Mouse (Mus musculus) testis, adult 2 months (tissue): ENCODE measurements at regions not wholly inside any gene's neighbourhood (a gene's known extent, or its start where the extent isn't known, plus 50 kb on each side); places are given as distances from the start of the nearest gene placed in this dataset.

Experiments
- H3K27ac ChIP-seq: fragments of 200-500 bp; 2 replicates; pipeline ENCODE4 v1.5.1; 2012; ENCODE audit warnings: low read depth, low read length; ENCODE audit not compliant: control insufficient read depth, insufficient read depth
- H3K27me3 ChIP-seq: fragments of 200-500 bp; 2 replicates; pipeline ENCODE4 v1.6.1; 2012; ENCODE audit warnings: mild to moderate bottlenecking, low read length, moderate library complexity; ENCODE audit not compliant: control insufficient read depth, insufficient read depth
- H3K36me3 ChIP-seq: fragments of 200-500 bp; 2 replicates; pipeline ENCODE4 v1.6.1; 2012; ENCODE audit warnings: mild to moderate bottlenecking, low read length; ENCODE audit not compliant: control insufficient read depth, insufficient read depth
- H3K4me1 ChIP-seq: fragments of 200-500 bp; 2 replicates; pipeline ENCODE4 v1.6.1; 2012; ENCODE audit warnings: low read length; ENCODE audit not compliant: control insufficient read depth, insufficient read depth
- H3K4me3 ChIP-seq: fragments of 200-500 bp; 2 replicates; pipeline ENCODE4 v1.5.1; 2012; ENCODE audit warnings: low read depth, mild to moderate bottlenecking, low read length, moderate library complexity, mixed read lengths; ENCODE audit not compliant: control insufficient read depth
- CTCF ChIP-seq: fragments of 200-500 bp; IDR thresholded peaks from 2 replicates; pipeline ENCODE4 v1.5.1; 2012; ENCODE audit warnings: low read depth, mild to moderate bottlenecking, inconsistent platforms, low read length, moderate library complexity; ENCODE audit not compliant: control insufficient read depth, insufficient read depth, insufficient replicate concordance
- POLR2A ChIP-seq: fragments of 200-500 bp; IDR thresholded peaks from 2 replicates; pipeline ENCODE4 v1.6.1; 2012; ENCODE audit warnings: low read depth, mild to moderate bottlenecking, inconsistent platforms, low read length, moderate library complexity; ENCODE audit not compliant: control insufficient read depth

DNA sequence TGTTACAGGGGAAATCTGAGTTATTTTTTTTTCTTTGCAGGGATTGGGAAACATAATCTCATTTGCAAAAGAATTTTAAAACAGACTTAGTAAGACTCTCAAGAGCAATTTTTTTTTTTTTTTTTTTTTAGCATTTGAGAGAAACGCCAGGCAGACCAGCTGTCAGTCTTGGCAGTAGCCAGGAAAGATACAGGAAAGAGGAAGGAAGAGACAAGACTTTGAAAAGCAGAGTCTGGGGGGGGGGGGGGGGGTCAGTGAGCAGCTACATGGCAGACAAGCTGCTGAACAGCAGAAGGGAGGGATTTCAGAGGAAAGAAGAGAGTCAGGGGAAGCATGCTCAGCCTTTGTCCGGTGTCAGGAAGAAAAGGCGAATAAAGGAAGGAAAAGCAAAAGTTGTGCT, 171.3 kb upstream of the Tmtc1 start:
- H3K4me3 ChIP-seq = no peak overlapping the region
- no peaks in the 10 kb centered on the region for H3K4me1 ChIP-seq
- no peaks in the 10 kb centered on the region for H3K36me3 ChIP-seq
- no peak overlapping the region for H3K27ac ChIP-seq
- no peak for TF ChIP-seq CTCF
- TF ChIP-seq POLR2A = no peak
- no peaks in the 10 kb centered on the region for H3K27me3 ChIP-seq

DNA sequence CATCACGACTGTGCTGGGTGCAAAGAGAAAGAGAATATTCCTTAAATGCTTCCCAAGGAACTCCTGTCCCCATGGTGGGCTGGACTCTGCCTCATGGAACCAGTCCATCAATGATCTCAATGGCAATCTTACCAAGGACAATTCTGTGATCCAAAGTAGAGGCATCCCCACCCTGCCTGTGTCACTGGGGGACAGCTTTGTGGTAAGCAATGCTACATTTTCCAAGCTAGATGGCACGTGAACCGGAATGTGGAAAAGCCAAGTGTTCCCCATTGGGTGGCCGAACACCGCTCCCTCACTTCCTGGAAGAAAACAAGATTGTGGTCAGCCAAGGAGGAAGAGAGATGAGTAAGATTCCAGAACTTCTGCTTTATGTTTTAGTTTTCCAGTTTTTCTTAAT, 164.7 kb upstream of the Tmtc1 start:
- H3K4me1 ChIP-seq = no peaks in the 10 kb centered on the region
- no peaks in the 10 kb centered on the region for H3K36me3 ChIP-seq
- no peaks in the 10 kb centered on the region for H3K27me3 ChIP-seq
- no peak overlapping the region for H3K27ac ChIP-seq
- no peak overlapping the region for H3K4me3 ChIP-seq
- no peak for TF ChIP-seq CTCF
- TF ChIP-seq POLR2A = no peak

DNA sequence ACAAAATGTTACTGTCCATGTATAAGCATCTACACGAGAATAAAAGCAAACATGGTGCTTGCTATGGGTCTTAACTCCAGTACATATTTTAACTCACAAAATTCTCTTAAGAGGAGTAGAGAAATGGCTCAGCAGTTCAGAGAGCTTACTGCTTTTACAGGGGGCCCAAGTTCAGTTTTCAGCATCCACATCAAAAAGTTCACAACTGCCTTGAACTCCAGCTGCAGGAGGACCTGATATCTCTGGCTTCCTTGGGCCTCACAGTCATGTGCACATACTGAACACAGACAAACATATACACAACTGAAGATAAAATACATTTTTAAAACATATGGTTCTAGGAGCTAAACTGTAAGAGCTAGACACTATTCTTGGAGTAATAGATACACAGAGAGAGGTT, 161.0 kb upstream of the Tmtc1 start:
- TF ChIP-seq POLR2A (no peak), CTCF (no peak)
- Histone ChIP-seq H3K36me3 (no peaks in the 10 kb centered on the region), H3K27ac (no peak overlapping the region), H3K27me3 (no peaks in the 10 kb centered on the region), H3K4me3 (no peak overlapping the region), H3K4me1 (no peaks in the 10 kb centered on the region)

DNA sequence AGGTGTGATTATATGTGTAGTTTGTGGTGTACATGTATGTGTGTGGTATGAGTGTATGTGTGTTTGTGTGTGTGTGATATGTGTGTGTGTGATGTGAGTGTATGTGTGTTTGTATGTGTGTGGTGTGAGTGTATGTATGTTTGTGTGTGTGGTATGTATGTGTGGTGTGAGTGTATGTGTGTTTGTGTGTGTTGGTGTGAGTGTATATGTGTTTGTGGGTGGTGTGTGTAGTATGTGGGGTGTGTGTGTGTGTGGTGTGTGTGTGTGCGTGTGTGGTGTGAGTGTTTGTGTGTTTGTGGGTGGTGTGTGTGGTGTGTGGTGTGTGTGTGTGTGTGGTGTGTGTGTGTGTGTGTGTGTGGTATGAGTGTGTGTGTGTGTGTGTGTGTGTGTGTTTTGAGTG, 160.6 kb upstream of the Tmtc1 start:
- Histone ChIP-seq H3K4me3 (no peak overlapping the region), H3K36me3 (no peaks in the 10 kb centered on the region)
- TF ChIP-seq CTCF (no peak), POLR2A (no peak)

DNA sequence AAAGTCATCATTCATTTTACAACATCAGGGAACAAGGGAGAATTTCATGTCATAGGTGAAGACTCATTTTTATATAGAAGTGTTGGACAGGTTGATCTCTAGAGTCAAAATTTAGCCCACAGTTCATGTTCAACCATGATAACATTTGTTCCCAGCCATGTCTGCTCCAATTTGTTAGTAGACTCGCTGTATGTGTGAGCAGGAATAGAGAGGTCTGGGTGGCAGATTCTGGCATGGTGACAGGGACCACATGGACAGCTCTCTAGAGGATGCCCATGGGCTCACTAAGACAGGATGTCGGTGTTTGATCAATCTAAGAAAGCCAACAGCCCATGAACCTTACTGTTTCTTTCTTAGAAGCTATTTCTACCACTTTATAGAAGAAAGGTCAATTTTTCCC, 159.7 kb upstream of the Tmtc1 start:
- no peak for TF ChIP-seq CTCF
- TF ChIP-seq POLR2A = no peak

More for the DNA sequence above, 160.6 kb upstream of the Tmtc1 start:
- no peaks in the 10 kb centered on the region for H3K27me3 ChIP-seq
- H3K27ac ChIP-seq = no peak overlapping the region
- no peaks in the 10 kb centered on the region for H3K4me1 ChIP-seq

DNA sequence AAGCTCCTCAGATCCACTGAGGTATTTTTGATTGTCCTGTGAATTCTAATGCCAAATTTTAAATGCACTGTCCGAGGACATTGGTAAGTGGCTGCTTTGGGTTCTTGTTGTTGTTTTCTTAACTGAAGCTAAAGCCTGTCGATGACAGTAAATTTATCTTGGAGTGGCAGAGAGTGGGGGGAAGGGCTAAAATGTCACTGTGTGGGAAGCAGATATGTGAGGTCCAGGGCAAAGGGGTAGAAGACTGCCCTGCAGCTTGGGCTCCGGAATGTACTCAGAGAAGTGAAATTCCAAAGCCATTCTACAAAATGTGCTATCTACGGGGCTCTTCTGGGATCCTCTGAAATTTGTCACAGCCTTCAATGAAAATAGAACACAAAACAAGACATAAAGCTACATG, 159.3 kb upstream of the Tmtc1 start:
- Histone ChIP-seq H3K27me3 (no peaks in the 10 kb centered on the region), H3K4me3 (no peak overlapping the region), H3K27ac (no peak overlapping the region), H3K36me3 (no peaks in the 10 kb centered on the region), H3K4me1 (no peaks in the 10 kb centered on the region)
- TF ChIP-seq POLR2A (no peak), CTCF (no peak)

More for the DNA sequence above, 159.7 kb upstream of the Tmtc1 start:
- Histone ChIP-seq H3K27ac (no peak overlapping the region), H3K4me3 (no peak overlapping the region), H3K4me1 (no peaks in the 10 kb centered on the region), H3K36me3 (no peaks in the 10 kb centered on the region), H3K27me3 (no peaks in the 10 kb centered on the region)

DNA sequence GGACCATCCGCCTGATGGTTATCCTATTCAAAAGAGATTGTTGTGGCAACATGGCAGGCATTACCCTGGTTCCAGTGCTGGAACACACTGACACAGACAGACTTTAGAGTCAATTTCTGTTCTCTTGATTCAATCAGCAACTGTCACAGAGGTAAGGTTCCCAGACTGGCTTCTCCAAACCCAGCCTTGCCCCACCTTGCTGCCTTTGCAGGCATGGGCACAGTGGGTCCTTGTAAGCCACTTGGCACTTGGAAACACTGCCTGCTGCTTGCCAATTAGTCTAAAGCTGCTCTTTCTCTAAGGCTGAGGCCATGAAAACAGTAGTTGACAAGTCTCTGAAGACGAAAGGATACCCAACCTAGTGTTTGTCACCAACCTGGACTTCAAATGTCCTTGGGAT, 158.7 kb upstream of the Tmtc1 start:
- H3K4me3 ChIP-seq = no peak overlapping the region
- no peaks in the 10 kb centered on the region for H3K36me3 ChIP-seq
- H3K27ac ChIP-seq = no peak overlapping the region
- H3K4me1 ChIP-seq = no peaks in the 10 kb centered on the region
- TF ChIP-seq CTCF = no peak
- TF ChIP-seq POLR2A = no peak
- H3K27me3 ChIP-seq = no peaks in the 10 kb centered on the region

DNA sequence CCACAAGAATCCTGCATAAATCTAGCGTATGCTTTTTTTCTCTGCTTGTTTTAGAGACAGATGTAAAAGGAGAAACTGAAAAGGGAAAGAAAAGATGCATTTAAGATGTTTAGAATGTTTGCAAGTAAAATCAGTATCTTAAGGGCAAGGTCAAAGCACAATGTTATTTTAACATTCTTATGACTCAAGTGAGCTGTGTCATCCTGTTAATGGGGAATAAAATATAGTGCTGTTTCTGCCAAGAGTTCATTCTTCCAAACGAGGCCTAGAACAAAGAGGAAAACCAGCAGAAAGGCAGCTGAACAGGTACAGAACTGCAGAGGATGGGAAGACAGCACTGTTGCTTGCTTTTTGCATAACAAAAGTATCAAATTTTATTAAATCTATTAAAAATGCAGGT, 156.7 kb upstream of the Tmtc1 start:
- H3K4me3 ChIP-seq = no peak overlapping the region
- no peak for TF ChIP-seq CTCF
- TF ChIP-seq POLR2A = no peak
- no peaks in the 10 kb centered on the region for H3K36me3 ChIP-seq
- H3K4me1 ChIP-seq = no peaks in the 10 kb centered on the region
- H3K27me3 ChIP-seq = no peaks in the 10 kb centered on the region
- no peak overlapping the region for H3K27ac ChIP-seq
